Mouse (Mus musculus): ENCODE results near the gene Zdhhc22.

Gene Zdhhc22

GRCm38 (mm10) chr12:86989890-86990754, at the start of gene Zdhhc22:
Gene Zdhhc22 (minus strand): TSS chr12:86990430.
- peak; percentile 52 for DNase-seq

- DNase-seq = no peak
Measured at GRCm38 (mm10) chr12:87036631-87037030, 46.4 kb upstream of the Zdhhc22 start.

GRCm38 (mm10) chr12:87031163-87031763, 41.0 kb upstream of the Zdhhc22 start:
- no peak for DNase-seq

GRCm38 (mm10) chr12:87029251-87029976, 39.2 kb upstream of the Zdhhc22 start:
- DNase-seq = peak; percentile 84

- no peak for DNase-seq
Measured at GRCm38 (mm10) chr12:87028068-87028467, 37.8 kb upstream of the Zdhhc22 start.

- peak; percentile 49 for DNase-seq
Measured at GRCm38 (mm10) chr12:87027391-87027790, 37.2 kb upstream of the Zdhhc22 start.

GRCm38 (mm10) chr12:87026871-87027240, 36.6 kb upstream of the Zdhhc22 start:
- peak; percentile 30 for DNase-seq

- DNase-seq = peak; percentile 86
Measured at GRCm38 (mm10) chr12:87026109-87026870, 36.1 kb upstream of the Zdhhc22 start.

GRCm38 (mm10) chr12:87023456-87023855, 33.2 kb upstream of the Zdhhc22 start:
- DNase-seq = no peak

GRCm38 (mm10) chr12:87022006-87022405, 31.8 kb upstream of the Zdhhc22 start:
- DNase-seq = no peak

GRCm38 (mm10) chr12:87021040-87021439, 30.8 kb upstream of the Zdhhc22 start, which contains the start of gene Tmem63c:
Gene Tmem63c (plus strand): TSS chr12:87021340.
- no peak for DNase-seq

GRCm38 (mm10) chr12:87018756-87019155, 28.5 kb upstream of the Zdhhc22 start:
- peak; percentile 60 for DNase-seq

- DNase-seq = peak; percentile 66
Measured at GRCm38 (mm10) chr12:87017041-87017440, 26.8 kb upstream of the Zdhhc22 start.

- no peak for DNase-seq
Measured at GRCm38 (mm10) chr12:87004596-87004995, 14.4 kb upstream of the Zdhhc22 start.

- DNase-seq = no peak
Measured at GRCm38 (mm10) chr12:87003606-87004005, 13.4 kb upstream of the Zdhhc22 start.

GRCm38 (mm10) chr12:87002815-87003214, 12.6 kb upstream of the Zdhhc22 start:
- no peak for DNase-seq

GRCm38 (mm10) chr12:87002209-87002608, 12.0 kb upstream of the Zdhhc22 start:
- no peak for DNase-seq

GRCm38 (mm10) chr12:87000840-87001176, 10.6 kb upstream of the Zdhhc22 start:
- DNase-seq = no peak

GRCm38 (mm10) chr12:87000151-87000839, 10.1 kb upstream of the Zdhhc22 start:
- DNase-seq = peak; percentile 36

- DNase-seq = peak; percentile 40
Measured at GRCm38 (mm10) chr12:86999283-86999820, 9.1 kb upstream of the Zdhhc22 start.

- DNase-seq = no peak
Measured at GRCm38 (mm10) chr12:86998699-86999098, 8.5 kb upstream of the Zdhhc22 start.

- no peak for DNase-seq
Measured at GRCm38 (mm10) chr12:86995931-86996330, 5.7 kb upstream of the Zdhhc22 start.
